Mouse (Mus musculus): ENCODE results near the gene Tcfl5. TPM values are rescaled to one million over a fixed set of nuclear protein-coding genes. Genes with fewer than 3 reads are reported as not detected.

The Tcfl5 gene
- polyA plus RNA-seq, 1 experiment from 2014 or later = 0.59 TPM

DNA sequence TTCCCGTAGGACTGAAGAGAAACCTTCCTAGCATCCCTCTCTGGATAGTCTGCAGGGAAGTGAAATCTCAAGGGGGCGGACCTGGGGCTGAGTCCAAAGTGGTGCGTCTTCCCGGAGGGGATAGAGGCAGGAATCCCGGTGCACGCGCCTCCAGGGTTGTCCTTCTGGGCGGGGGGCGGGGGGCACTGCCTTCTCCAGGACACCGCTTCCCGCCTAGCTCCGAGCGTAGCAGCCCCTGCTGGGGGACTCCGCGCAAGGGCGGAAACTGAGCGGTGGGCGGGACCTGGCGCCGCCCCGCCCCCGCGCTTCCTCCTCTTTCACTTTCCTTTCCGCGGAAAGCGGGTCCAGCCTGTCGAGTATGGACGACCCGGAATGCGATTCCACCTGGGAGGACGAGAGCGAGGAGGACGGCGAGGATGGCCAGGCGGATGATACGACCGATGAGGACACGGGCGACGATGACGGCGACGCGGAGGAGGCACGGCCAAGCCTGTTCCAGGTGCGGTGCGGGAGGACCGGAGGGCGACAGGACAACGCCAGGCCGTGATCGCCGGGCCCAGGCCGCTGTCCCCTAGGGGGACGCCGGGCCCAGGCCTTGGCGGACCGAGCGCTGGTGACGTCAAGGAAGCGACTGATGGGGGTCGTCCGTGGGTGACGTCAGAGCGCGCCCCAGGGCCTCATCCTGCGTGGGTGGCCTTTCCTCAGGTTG lies 53.2 kb downstream of the Tcfl5 start, which contains the start of gene Ogfr:
TSS of gene Ogfr (plus strand) at position 123 of the 709 bp plus-strand sequence.
- Histone ChIP-seq H3K27me3 (ENCODE audit: control insufficient read depth, insufficient read depth, low read length) (no peaks in the 10 kb centered on the region), H3K9ac (replicated peaks; ENCODE audit: low read length) (peak within 1 kb of the TSS; percentile 93), H3K9me3 (replicated peaks; ENCODE audit: control insufficient read depth, low read length) (no peaks in the 10 kb centered on the region; the same call in 1 of the 2 replicates), H3K36me3 (replicated peaks; ENCODE audit: control insufficient read depth, insufficient read depth, low read depth, low read length) (peaks cover 10% of the 10 kb centered on the region), H3K4me1 (ENCODE audit: control insufficient read depth, insufficient read depth, low read length) (peaks cover 5% of the 10 kb centered on the region; the same call in 1 of the 2 replicates), H3K4me2 (ENCODE audit: low read depth, low read length) (peak within 1 kb of the TSS; percentile 79), H3K4me3 (ENCODE audit: low read depth, low read length) (peak within 1 kb of the TSS; percentile 87), H3K27ac (replicated peaks; ENCODE audit: low read depth, low read length) (peak within 1 kb of the TSS; percentile 90)
- DNase-seq (ENCODE audit: low spot score) = peak; percentile 93
- peak; percentile 82 for ATAC-seq (replicated peaks; ENCODE audit: insufficient number of reproducible peaks, low FRiP score, low TSS enrichment, low read depth)
- under 1% methylated on average over 54 of the region's 67 CpGs for whole genome bisulfite sequencing

DNA sequence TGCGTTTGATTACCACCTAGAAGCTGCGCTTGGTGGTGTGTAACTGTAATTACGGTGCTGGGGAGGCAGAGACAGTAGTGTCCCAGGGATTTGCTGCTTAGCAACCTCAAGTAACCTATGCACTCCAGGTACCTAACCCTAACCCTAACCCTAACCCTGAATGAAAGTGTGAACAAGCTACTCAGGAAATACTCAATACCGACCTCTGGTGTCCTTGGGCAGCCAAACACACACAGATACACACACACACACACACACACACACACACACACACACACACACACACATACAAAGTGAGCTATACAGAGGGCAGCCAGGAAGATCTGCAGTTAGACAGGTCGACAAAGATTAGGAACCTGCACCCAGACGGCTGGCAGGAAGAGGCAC lies 53.8 kb downstream of the Tcfl5 start:
- peak; percentile 49 for ATAC-seq (replicated peaks; ENCODE audit: insufficient number of reproducible peaks, low FRiP score, low TSS enrichment, low read depth)
- WGBS = 47% methylated on average over 6 of the region's 6 CpGs
- H3K36me3 ChIP-seq (replicated peaks; ENCODE audit: control insufficient read depth, insufficient read depth, low read depth, low read length) = peaks cover 5% of the 10 kb centered on the region

DNA sequence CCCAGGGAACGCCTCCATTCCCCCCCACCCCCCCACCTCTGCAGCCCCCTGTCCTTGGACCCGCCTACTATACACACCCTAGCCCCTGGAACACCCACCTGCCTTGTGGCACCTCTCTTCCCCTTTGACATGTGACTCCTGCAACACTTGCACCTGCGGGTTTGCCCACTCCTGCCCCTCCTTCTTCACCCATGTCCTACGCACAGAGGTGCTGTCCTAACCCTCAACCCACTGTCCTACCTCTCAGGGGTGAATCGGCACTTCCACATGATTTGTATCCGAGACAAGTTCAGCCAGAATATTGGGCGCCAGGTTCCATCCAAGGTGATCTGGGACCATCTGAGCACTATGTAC lies 59.4 kb downstream of the Tcfl5 start:
- H3K27ac ChIP-seq (replicated peaks; ENCODE audit: low read depth, low read length) = no peak overlapping the region
- 0 out of 2 replicates have a peak, but pooled peaks have one; percentile 4 for ATAC-seq (replicated peaks; ENCODE audit: insufficient number of reproducible peaks, low FRiP score, low TSS enrichment, low read depth)
- WGBS = 42% methylated on average over 6 of the region's 7 CpGs

More for the DNA sequence above, 53.8 kb downstream of the Tcfl5 start:
- peak overlapping the region; percentile 90; the same call in 1 of the 2 replicates for H3K27ac ChIP-seq (replicated peaks; ENCODE audit: low read depth, low read length)
- DNase-seq (ENCODE audit: low spot score) = no peak
- H3K27me3 ChIP-seq (ENCODE audit: control insufficient read depth, insufficient read depth, low read length) = no peaks in the 10 kb centered on the region
- H3K4me1 ChIP-seq (ENCODE audit: control insufficient read depth, insufficient read depth, low read length) = peaks cover 5% of the 10 kb centered on the region
- H3K9me3 ChIP-seq (replicated peaks; ENCODE audit: control insufficient read depth, low read length) = no peaks in the 10 kb centered on the region; the same call in 1 of the 2 replicates
- peak overlapping the region; percentile 79 for H3K4me2 ChIP-seq (ENCODE audit: low read depth, low read length)
- peak overlapping the region; percentile 87 for H3K4me3 ChIP-seq (ENCODE audit: low read depth, low read length)
- H3K9ac ChIP-seq (replicated peaks; ENCODE audit: low read length) = peak overlapping the region; percentile 93

GRCm38 (mm10) chr2:180582481-180583153 lies 59.9 kb downstream of the Tcfl5 start:
- under 1% methylated on average over 52 of the region's 57 CpGs for WGBS
- no peaks in the 10 kb centered on the region for H3K27me3 ChIP-seq (ENCODE audit: control insufficient read depth, insufficient read depth, low read length)
- peak overlapping the region; percentile 80 for H3K4me2 ChIP-seq (ENCODE audit: low read depth, low read length)
- no peaks in the 10 kb centered on the region; the same call in 1 of the 2 replicates for H3K4me1 ChIP-seq (ENCODE audit: control insufficient read depth, insufficient read depth, low read length)
- peak overlapping the region; percentile 86 for H3K4me3 ChIP-seq (ENCODE audit: low read depth, low read length)
- no peaks in the 10 kb centered on the region; the same call in 1 of the 2 replicates for H3K36me3 ChIP-seq (replicated peaks; ENCODE audit: control insufficient read depth, insufficient read depth, low read depth, low read length)
- ATAC-seq (replicated peaks; ENCODE audit: insufficient number of reproducible peaks, low FRiP score, low TSS enrichment, low read depth) (peak; percentile 77), DNase-seq (ENCODE audit: low spot score) (peak; percentile 97)
- H3K9me3 ChIP-seq (replicated peaks; ENCODE audit: control insufficient read depth, low read length) = no peaks in the 10 kb centered on the region
- H3K27ac ChIP-seq (replicated peaks; ENCODE audit: low read depth, low read length) = peak overlapping the region; percentile 62; the same call in 1 of the 2 replicates
- H3K9ac ChIP-seq (replicated peaks; ENCODE audit: low read length) = peak overlapping the region; percentile 93

More for the DNA sequence above, 59.4 kb downstream of the Tcfl5 start:
- Histone ChIP-seq H3K36me3 (replicated peaks; ENCODE audit: control insufficient read depth, insufficient read depth, low read depth, low read length) (no peaks in the 10 kb centered on the region; the same call in 1 of the 2 replicates), H3K9ac (replicated peaks; ENCODE audit: low read length) (peak overlapping the region; percentile 93), H3K9me3 (replicated peaks; ENCODE audit: control insufficient read depth, low read length) (no peaks in the 10 kb centered on the region), H3K4me1 (ENCODE audit: control insufficient read depth, insufficient read depth, low read length) (no peaks in the 10 kb centered on the region; the same call in 1 of the 2 replicates), H3K4me3 (ENCODE audit: low read depth, low read length) (peak overlapping the region; percentile 86), H3K27me3 (ENCODE audit: control insufficient read depth, insufficient read depth, low read length) (no peaks in the 10 kb centered on the region), H3K4me2 (ENCODE audit: low read depth, low read length) (peak overlapping the region; percentile 80)
- DNase-seq (ENCODE audit: low spot score) = no peak

DNA sequence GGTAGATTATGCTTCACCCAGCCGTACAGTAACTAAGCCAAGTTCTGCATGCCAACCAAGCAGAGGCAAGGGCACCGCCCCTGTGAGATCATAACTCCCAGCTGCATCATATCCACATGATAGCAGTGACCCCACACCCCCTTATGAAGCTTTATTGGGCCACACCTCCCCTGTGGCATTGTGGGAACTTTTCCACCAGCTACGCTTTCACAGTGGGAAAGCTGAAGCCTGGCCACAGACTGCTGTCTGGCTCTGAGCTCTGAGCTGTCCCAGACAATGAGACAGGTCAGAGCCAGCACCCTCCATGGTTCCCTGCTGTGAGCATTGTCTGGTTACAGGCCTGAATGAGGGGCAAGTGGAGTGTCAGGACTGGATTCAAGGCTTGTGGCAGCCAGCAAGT lies 61.5 kb downstream of the Tcfl5 start, which contains the start of gene Mrgbp:
TSS of gene Mrgbp (plus strand) at position 303 of the 400 bp plus-strand sequence.
- ATAC-seq (replicated peaks; ENCODE audit: insufficient number of reproducible peaks, low FRiP score, low TSS enrichment, low read depth) = no peak
- no peak within 1 kb of the TSS for H3K27ac ChIP-seq (replicated peaks; ENCODE audit: low read depth, low read length)
- H3K27me3 ChIP-seq (ENCODE audit: control insufficient read depth, insufficient read depth, low read length) = no peaks in the 10 kb centered on the region
- WGBS = 86% methylated on average over 3 of the region's 3 CpGs
- H3K9ac ChIP-seq (replicated peaks; ENCODE audit: low read length) = no peak within 1 kb of the TSS
- DNase-seq (ENCODE audit: low spot score) = no peak
- H3K9me3 ChIP-seq (replicated peaks; ENCODE audit: control insufficient read depth, low read length) = no peaks in the 10 kb centered on the region
- H3K4me1 ChIP-seq (ENCODE audit: control insufficient read depth, insufficient read depth, low read length) = no peaks in the 10 kb centered on the region; the same call in 1 of the 2 replicates
- no peak within 1 kb of the TSS for H3K4me2 ChIP-seq (ENCODE audit: low read depth, low read length)
- no peaks in the 10 kb centered on the region; the same call in 1 of the 2 replicates for H3K36me3 ChIP-seq (replicated peaks; ENCODE audit: control insufficient read depth, insufficient read depth, low read depth, low read length)
- H3K4me3 ChIP-seq (ENCODE audit: low read depth, low read length) = no peak within 1 kb of the TSS

- DNase-seq (ENCODE audit: low spot score) = peak; percentile 78
- Histone ChIP-seq H3K4me2 (ENCODE audit: low read depth, low read length) (no peak overlapping the region), H3K4me3 (ENCODE audit: low read depth, low read length) (no peak overlapping the region), H3K27ac (replicated peaks; ENCODE audit: low read depth, low read length) (no peak overlapping the region), H3K4me1 (ENCODE audit: control insufficient read depth, insufficient read depth, low read length) (no peaks in the 10 kb centered on the region; the same call in 1 of the 2 replicates), H3K36me3 (replicated peaks; ENCODE audit: control insufficient read depth, insufficient read depth, low read depth, low read length) (no peaks in the 10 kb centered on the region), H3K9ac (replicated peaks; ENCODE audit: low read length) (no peak overlapping the region), H3K9me3 (replicated peaks; ENCODE audit: control insufficient read depth, low read length) (no peaks in the 10 kb centered on the region), H3K27me3 (ENCODE audit: control insufficient read depth, insufficient read depth, low read length) (no peaks in the 10 kb centered on the region)
- ATAC-seq (replicated peaks; ENCODE audit: insufficient number of reproducible peaks, low FRiP score, low TSS enrichment, low read depth) = no peak
- 8% methylated on average over 3 of the region's 3 CpGs for WGBS
These were observed 63.8 kb downstream of the Tcfl5 start for GRCm38 (mm10) chr2:180578686-180579085.

- DNase-seq (ENCODE audit: low spot score) = no peak
- H3K27ac ChIP-seq (replicated peaks; ENCODE audit: low read depth, low read length) = no peak overlapping the region
- H3K4me2 ChIP-seq (ENCODE audit: low read depth, low read length) = no peak overlapping the region
- no peak for ATAC-seq (replicated peaks; ENCODE audit: insufficient number of reproducible peaks, low FRiP score, low TSS enrichment, low read depth)
- H3K36me3 ChIP-seq (replicated peaks; ENCODE audit: control insufficient read depth, insufficient read depth, low read depth, low read length) = no peaks in the 10 kb centered on the region
- WGBS = 46% methylated on average over 4 of the region's 4 CpGs
- no peak overlapping the region for H3K4me3 ChIP-seq (ENCODE audit: low read depth, low read length)
- no peak overlapping the region for H3K9ac ChIP-seq (replicated peaks; ENCODE audit: low read length)
- H3K27me3 ChIP-seq (ENCODE audit: control insufficient read depth, insufficient read depth, low read length) = no peaks in the 10 kb centered on the region
- H3K9me3 ChIP-seq (replicated peaks; ENCODE audit: control insufficient read depth, low read length) = no peaks in the 10 kb centered on the region
- H3K4me1 ChIP-seq (ENCODE audit: control insufficient read depth, insufficient read depth, low read length) = no peaks in the 10 kb centered on the region
These were observed 66.0 kb downstream of the Tcfl5 start for GRCm38 (mm10) chr2:180576482-180576881.

All from embryonic facial prominence, embryonic 11.5 days (tissue).